Mouse (Mus musculus): Measurements from ENCODE around the gene Gm4553. TPM values are rescaled to one million over a fixed set of nuclear protein-coding genes. Genes with fewer than 3 reads are reported as not detected.
"Not testable (repeated sequence)": the region's sequence is repeated elsewhere in the genome, so short reads cannot be mapped to it uniquely, and the experiment has no call there.

Gene Gm4553
- total RNA-seq (2021), result not detected
- long read RNA-seq, experiment 1, result 0 reads
- long read RNA-seq, experiment 2, result 0 reads

- DNase-seq; intact Hi-C loops (cut with DNase I; ENCODE audit: low total_unique reads): not testable (repeated sequence)
Measured at GRCm38 (mm10) chr7:142165639-142166038, at the start of gene Gm4553. Gene Gm4553, minus strand, starts transcription at chr7:142165739.

DNA sequence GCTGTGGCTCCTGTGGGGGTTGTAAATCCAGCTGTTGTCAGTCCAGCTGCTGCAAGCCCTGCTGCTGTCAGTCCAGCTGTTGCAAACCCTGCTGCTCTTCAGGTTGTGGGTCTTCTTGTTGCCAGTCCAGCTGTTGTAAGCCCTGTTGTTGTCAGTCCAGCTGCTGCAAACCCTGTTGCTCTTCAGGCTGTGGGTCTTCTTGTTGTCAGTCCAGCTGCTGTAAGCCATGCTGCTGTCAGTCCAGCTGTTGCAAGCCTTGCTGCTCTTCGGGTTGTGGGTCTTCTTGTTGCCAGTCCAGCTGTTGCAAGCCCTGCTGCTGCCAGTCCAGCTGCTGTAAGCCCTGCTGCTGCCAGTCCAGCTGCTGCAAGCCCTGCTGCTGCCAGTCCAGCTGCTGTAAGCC, 46.6 kb upstream of the Gm4553 start:
- intact Hi-C loops (cut with DNase I; ENCODE audit: low total_unique reads); DNase-seq: not testable (repeated sequence)

DNA sequence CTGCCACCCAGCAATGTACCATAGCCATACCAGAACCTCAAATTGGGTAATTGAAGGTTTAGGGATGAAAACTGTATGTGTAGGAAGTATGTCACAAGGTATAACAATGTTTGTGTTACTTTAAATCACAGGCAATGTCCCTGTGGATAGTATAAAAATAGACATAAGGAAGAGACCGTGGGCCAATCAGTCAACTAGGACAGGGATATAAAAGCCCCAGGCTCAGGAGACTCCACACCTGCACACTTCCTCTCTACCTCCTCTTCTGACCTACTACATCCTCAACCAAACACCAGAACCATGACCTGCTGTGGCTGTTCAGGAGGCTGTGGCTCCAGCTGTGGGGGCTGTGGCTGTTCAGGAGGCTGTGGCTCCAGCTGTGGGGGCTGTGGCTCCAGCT, 46.0 kb upstream of the Gm4553 start, which contains the start of gene Gm7579:
Gene Gm7579 (plus strand): TSS at position 301 of the 400 bp plus-strand sequence.
- intact Hi-C loops (cut with DNase I; ENCODE audit: low total_unique reads), result no loop called here
- no peak for DNase-seq

DNA sequence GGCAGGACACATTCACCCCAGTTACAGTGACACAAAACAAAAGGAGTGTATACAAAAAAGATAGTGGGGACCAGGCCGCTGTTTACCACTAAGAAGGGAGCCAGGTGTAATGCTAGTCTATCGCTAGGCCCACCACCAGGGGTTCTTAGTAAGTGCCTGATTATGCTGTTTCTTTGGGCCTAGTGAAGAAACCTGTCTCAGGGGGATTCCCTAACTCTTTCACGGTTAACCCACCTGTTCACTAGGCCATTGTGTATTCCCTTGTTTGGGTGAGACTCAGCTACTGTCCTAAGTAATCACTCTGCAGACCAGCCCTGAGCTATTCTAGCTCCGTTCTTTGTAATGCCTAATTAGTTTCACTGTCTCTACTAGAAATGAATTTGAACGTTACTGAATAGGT, 41.4 kb upstream of the Gm4553 start:
- intact Hi-C loops (cut with DNase I; ENCODE audit: low total_unique reads); DNase-seq: not testable (repeated sequence)

- no peak for DNase-seq
- intact Hi-C loops (cut with DNase I; ENCODE audit: low total_unique reads), result no loop called here
Measured at GRCm38 (mm10) chr7:142205488-142205887, 39.9 kb upstream of the Gm4553 start.

DNA sequence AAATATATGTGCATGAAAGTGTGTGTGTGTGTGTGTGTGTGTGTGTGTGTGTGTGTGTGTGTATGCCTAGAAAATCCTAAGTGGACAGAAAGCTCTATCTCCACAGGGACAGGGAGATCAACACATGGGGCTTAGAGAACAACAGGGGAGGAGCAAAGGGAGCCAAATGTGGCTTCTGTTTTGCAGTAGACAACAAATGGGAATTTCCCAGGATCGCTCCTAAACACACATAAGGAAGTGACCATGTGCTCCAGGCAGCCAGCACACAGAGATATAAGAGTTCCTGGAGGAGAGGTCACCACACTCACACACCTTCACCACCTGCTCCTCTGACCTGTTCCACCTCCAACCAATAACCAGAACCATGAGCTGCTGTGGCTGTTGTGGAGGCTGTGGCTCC, 35.5 kb upstream of the Gm4553 start, which contains the start of gene Krtap5-3:
Gene Krtap5-3 (plus strand): TSS at position 301 of the 400 bp plus-strand sequence.
- DNase-seq, result no peak
- intact Hi-C loops (cut with DNase I; ENCODE audit: low total_unique reads), result no loop called here

- no peak for DNase-seq
Measured at GRCm38 (mm10) chr7:142198748-142199147, 33.2 kb upstream of the Gm4553 start.

DNA sequence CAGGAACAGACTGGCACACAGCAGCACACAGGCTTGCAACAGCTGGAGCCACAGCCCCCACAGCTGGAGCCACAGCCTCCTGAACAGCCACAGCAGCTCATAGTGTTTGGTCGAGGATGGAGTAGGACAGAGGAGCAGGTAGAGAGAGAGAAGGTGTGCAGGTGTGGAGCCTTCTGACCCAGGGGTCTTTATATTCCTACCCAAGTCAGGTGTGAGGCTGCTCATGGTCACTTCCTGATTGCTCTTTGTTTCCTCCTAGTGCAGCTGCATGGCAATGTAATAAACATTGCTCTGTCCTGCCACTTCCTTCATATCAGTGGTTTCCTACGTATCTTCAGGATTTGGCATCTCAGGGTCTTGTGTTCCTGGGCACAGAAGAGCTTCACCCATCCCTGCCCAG, 24.8 kb upstream of the Gm4553 start, which contains the start of gene Gm10153:
Gene Gm10153 (minus strand): TSS at position 101 of the 400 bp plus-strand sequence.
- intact Hi-C loops (cut with DNase I; ENCODE audit: low total_unique reads), result no loop called here
- DNase-seq, result no peak

More at GRCm38 (mm10) chr7:142198748-142199147, 33.2 kb upstream of the Gm4553 start:
- intact Hi-C loops (cut with DNase I; ENCODE audit: low total_unique reads), result no loop called here

- intact Hi-C loops (cut with DNase I; ENCODE audit: low total_unique reads), result no loop called here
- no peak for DNase-seq
Measured at GRCm38 (mm10) chr7:142188156-142188555, 22.6 kb upstream of the Gm4553 start.

DNA sequence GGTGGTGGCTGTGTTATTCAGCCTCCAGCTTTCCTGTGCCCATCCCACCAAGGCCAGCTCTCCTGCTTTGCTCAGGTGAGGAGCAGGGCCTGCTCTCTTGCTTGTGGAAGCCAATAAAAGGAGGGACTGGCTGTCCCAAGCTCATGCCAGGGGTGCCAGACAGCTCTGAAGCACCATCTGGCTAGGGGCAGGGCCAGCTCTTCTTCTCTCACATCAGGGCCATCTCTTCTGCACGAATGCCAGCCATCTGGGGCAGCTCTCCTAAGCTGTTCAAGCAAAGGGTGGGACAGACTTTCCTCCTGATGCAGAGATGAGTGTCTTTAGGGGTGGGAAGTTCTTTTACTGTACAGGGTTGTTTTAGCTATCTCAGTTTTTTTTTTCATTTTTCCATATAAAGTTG, 15.5 kb upstream of the Gm4553 start:
- intact Hi-C loops (cut with DNase I; ENCODE audit: low total_unique reads), result no loop called here
- no peak for DNase-seq

DNA sequence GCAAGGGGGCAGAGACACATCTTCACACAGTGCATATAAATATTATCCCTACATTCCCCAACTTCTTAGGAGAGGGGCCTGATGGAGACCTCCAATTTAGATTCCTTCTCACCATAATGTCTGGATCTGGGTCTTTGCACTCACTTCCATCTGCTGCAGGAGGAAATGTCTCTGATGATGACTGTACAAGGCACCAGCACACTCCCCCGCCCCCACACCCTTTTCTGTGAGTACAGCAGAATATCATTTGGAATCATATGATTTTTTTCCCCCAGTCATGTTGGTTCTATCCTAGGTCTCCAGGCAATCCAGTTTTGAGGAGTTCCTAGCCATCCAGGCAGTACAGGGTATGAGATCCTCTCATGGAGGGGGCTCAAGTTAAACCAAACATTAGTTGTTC, 13.1 kb upstream of the Gm4553 start:
- DNase-seq, result no peak
- intact Hi-C loops (cut with DNase I; ENCODE audit: low total_unique reads), result no loop called here

DNA sequence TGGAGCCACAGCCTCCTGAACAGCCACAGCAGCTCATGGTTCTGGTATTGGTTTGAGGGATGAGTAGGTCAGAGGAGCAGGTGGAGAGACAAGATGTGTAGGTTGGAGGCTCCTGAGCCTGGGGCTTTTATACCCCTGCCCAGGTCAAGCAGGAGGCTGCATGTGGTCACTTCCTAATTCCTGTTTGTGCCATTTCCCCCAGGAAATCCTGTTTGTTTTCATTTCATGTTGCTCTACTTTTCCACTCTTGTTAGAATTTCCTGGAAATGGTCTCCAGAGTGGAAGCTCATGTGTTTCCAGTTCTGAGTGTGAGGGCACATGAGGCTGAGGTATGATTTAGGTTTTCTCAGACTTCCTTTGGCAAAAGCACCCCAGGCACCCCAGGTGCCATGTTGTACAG, 10.4 kb upstream of the Gm4553 start, which contains the start of gene Krtap5-2:
Gene Krtap5-2 (minus strand): TSS at position 101 of the 400 bp plus-strand sequence.
- DNase-seq; intact Hi-C loops (cut with DNase I; ENCODE audit: low total_unique reads): not testable (repeated sequence)

DNA sequence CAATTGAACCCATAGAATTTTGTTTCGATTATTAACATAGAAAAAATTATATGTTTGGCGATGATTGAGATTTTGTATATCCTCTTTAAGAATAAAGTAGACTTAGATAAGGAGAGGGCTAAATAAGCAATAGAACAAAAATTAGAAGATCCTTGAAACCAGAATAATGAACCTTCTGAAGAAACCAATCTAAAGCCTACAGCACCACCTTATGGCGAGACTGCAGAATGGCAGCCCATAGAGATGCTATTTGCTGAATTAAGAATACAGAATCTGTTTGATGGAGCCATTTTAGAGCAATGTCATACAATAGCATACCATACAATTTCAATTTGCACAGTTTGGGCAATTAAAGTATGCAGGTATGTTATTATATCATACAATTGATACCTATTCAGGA, 4.3 kb upstream of the Gm4553 start:
- no peak for DNase-seq
- intact Hi-C loops (cut with DNase I; ENCODE audit: low total_unique reads), result no loop called here

DNA sequence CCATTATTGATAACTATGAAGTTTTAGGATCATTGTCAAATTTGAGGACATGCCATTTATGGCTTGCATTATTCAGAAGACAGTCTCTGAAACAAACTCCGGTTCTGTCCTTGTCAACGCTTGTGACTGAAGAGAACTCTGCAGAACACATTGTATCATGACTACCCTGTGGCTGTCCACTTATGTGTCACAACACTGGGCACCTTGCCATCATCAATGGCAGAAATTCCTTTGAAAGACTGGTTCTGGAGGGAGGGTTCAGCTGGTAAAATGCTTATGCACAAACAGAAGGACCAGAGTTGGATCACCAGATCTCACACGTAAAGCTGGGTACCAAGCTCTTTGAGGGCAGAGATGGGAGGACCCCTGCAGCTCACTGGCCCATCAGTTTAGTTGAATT, 6.2 kb downstream of the Gm4553 start:
- DNase-seq, result no peak
- intact Hi-C loops (cut with DNase I; ENCODE audit: low total_unique reads), result no loop called here

- DNase-seq; intact Hi-C loops (cut with DNase I; ENCODE audit: low total_unique reads): not testable (repeated sequence)
Measured at GRCm38 (mm10) chr7:142157013-142157412, 8.5 kb downstream of the Gm4553 start, which contains the start of gene Gm29735. Gene Gm29735, minus strand, starts transcription at chr7:142157113.

GRCm38 (mm10) chr7:142155308-142155707, 10.2 kb downstream of the Gm4553 start:
- intact Hi-C loops (cut with DNase I; ENCODE audit: low total_unique reads), result no loop called here
- DNase-seq, result no peak

- intact Hi-C loops (cut with DNase I; ENCODE audit: low total_unique reads), result no loop called here
- DNase-seq, result no peak
Measured at GRCm38 (mm10) chr7:142152191-142152590, 13.3 kb downstream of the Gm4553 start.

DNA sequence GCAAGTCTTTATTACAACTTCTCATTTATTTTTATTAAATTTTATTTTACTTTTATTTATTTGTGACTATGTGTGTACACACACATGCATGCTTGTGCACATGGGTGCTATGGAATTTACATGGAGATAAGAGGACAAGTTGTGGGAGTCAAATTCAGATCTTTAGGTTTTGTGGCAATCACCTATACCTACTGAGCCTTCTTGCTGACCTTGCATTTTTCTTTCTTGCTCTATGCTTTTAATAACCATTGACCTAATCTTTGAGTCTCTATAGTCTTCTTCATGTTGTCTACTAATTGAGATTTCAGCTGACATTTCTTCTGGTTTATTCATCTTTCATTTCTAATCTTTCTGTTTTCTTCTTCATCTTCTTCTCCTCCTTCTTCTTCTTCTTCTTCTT, 16.9 kb downstream of the Gm4553 start:
- intact Hi-C loops (cut with DNase I; ENCODE audit: low total_unique reads), result loop anchor here (5.0 kb wide), 1 partner anchor 99 kb away; no protein-coding TSS in a partner anchor
- no peak for DNase-seq

GRCm38 (mm10) chr7:142146033-142146432, 19.5 kb downstream of the Gm4553 start:
- peak; percentile 14 for DNase-seq
- intact Hi-C loops (cut with DNase I; ENCODE audit: low total_unique reads), result loop anchor here (5.0 kb wide), 1 partner anchor 101 kb away; no protein-coding TSS in a partner anchor

GRCm38 (mm10) chr7:142145413-142145940, 20.1 kb downstream of the Gm4553 start:
- intact Hi-C loops (cut with DNase I; ENCODE audit: low total_unique reads), result loop anchor here (5.0 kb wide), 1 partner anchor 102 kb away; no protein-coding TSS in a partner anchor
- DNase-seq, result no peak

DNA sequence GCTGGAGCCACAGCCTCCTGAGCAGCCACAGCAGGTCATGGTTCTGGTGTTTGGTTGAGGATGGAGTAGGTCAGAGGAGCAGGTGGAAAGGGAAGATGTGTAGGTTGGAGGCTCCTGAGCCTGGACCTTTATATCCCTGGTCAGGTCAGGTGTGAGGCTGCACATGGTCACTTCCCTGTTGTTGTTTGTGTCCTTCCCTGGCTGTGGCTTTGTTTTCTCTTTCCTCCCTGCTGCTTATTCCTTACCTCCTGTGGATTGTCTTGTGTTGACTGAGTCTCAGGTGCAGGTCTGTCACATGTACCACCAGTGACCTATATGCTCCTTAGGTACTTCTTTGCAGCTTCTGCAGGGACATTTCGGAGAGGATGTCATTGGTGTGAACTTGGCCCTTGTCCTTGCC, 21.0 kb downstream of the Gm4553 start, which contains the start of gene Gm45337:
Gene Gm45337 (minus strand): TSS at position 101 of the 400 bp plus-strand sequence.
- intact Hi-C loops (cut with DNase I; ENCODE audit: low total_unique reads), result no loop called here
- DNase-seq, result no peak
